Mouse (Mus musculus) limb, embryonic 13.5 days (tissue): ENCODE data around the gene Hp1bp3. TPM values are rescaled to one million over a fixed set of nuclear protein-coding genes. Genes with fewer than 3 reads are reported as not detected.

ENCODE experiments used
- ATAC-seq: fragments of 200-750 bp; cut with Nextera tagmentation; 2 replicates; pipeline ENCODE4 v1.8.0; 2017; ENCODE audit warnings: low read depth, moderate number of reproducible peaks, moderate TSS enrichment; ENCODE audit not compliant: low FRiP score
- H3K27ac ChIP-seq: fragments of 300-500 bp; sonication (generic); 2 replicates; pipeline ENCODE4 v1.5.1; 2015; ENCODE audit warnings: inconsistent platforms, mild to moderate bottlenecking, moderate library complexity
- H3K27me3 ChIP-seq: fragments of 300-500 bp; sonication (generic); 2 replicates; pipeline ENCODE4 v1.6.1; 2015; ENCODE audit warnings: mild to moderate bottlenecking, inconsistent platforms
- H3K36me3 ChIP-seq: fragments of 300-500 bp; sonication (generic); 2 replicates; pipeline ENCODE4 v1.6.1; 2015; ENCODE audit warnings: inconsistent platforms, mild to moderate bottlenecking, moderate library complexity
- H3K4me1 ChIP-seq: fragments of 300-500 bp; sonication (generic); 2 replicates; pipeline ENCODE4 v1.6.1; 2015; ENCODE audit warnings: inconsistent platforms
- H3K4me2 ChIP-seq: fragments of 300-500 bp; sonication (generic); replicated peaks from 2 replicates; pipeline ENCODE4 v1.6.1; 2015; ENCODE audit warnings: inconsistent platforms, mild to moderate bottlenecking, moderate library complexity
- H3K4me3 ChIP-seq: fragments of 300-500 bp; sonication (generic); 2 replicates; pipeline ENCODE4 v1.5.1; 2015; ENCODE audit warnings: moderate library complexity, mild to moderate bottlenecking, inconsistent platforms
- H3K9ac ChIP-seq: fragments of 300-500 bp; sonication (generic); 2 replicates; pipeline ENCODE4 v1.6.1; 2015; ENCODE audit warnings: mild to moderate bottlenecking, inconsistent platforms
- H3K9me3 ChIP-seq: fragments of 300-500 bp; sonication (generic); 2 replicates; pipeline ENCODE4 v1.6.1; 2016; ENCODE audit warnings: inconsistent platforms
- WGBS: fragments of 180-500 bp; shearing (Covaris S2); methylation state at CpG from one replicate; pipeline ENCODE4 v1.1.7; 2015; 5-methylcytosine and 5-hydroxymethylcytosine counted together
- polyA plus RNA-seq: library from polyadenylated mRNA; unstranded; fragments of >200 nt; fragmentation: Nextera tagmentation; extraction: Ambion mirVana; gene quantifications from 2 replicates; pipeline ENCODE4 v1.2.1, GENCODE M21; 2015

Gene Hp1bp3
- polyA plus RNA-seq, 1 experiment from 2014 or later: 202 TPM

- peaks cover 28% of the 10 kb centered on the region for H3K4me1 ChIP-seq
- H3K27ac ChIP-seq: no peak overlapping the region
- H3K4me3 ChIP-seq: no peak overlapping the region
- H3K9ac ChIP-seq: no peak overlapping the region
- H3K27me3 ChIP-seq: peaks cover 30% of the 10 kb centered on the region
- no peak overlapping the region for H3K4me2 ChIP-seq
- H3K9me3 ChIP-seq: no peaks in the 10 kb centered on the region
- WGBS: 73% methylated on average over 27 of the region's 27 CpGs
- ATAC-seq: no peak
- H3K36me3 ChIP-seq: peaks cover 60% of the 10 kb centered on the region
Observed at GRCm38 (mm10) chr4:138246756-138247665, 30.9 kb downstream of the Hp1bp3 start.

DNA sequence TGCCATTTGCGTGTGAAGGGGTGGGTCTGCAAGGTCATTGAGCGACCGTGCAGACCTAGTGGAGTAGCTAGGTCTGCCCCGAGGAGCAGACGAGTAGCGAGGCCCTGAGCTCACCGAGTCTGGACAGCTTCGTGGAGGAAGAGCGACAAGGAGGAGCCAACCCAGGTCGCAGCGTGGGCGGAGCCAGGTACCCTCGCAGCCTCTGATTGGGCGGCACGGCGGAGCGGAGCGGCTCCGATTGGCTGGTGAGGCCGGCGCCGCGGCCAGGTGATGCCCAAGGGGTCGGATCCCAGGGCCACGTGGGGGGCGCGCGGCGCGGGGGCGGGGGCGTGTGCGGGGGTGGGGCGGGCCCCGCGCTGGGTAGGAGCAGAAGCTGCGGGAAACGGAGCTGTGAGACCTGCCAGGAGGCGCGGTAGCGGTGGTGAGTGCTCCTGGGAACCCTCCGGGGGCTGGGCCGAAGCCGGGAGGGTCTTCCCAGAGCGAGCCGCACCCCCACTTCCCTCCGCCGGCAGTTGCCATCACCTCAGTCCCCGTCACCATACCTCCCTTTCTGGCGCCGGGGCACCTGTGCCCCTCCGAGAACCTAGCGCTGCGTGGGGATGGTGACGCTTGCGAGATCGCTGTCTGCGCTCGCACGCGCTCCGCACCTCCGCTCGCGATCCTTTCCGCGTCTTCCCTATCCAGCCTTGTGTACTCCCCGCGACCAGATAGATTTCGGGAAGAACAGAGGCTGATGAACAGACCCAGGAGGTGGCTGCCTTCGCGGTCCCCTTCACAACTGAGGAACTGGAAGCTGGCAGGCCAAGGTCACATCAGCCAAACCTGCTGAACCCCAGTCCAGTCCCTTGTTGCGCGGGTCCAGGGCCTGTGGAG is 34.2 kb downstream of the Hp1bp3 start, which contains the start of the genes Sh2d5 and Kif17:
Gene Sh2d5 (plus strand): TSS at position 316 of the 873 bp plus-strand sequence.
Gene Kif17 (plus strand): TSS at position 348 of the 873 bp plus-strand sequence.
- peak; percentile 76 for ATAC-seq
- H3K27ac ChIP-seq: no peak within 1 kb of the TSS
- peak within 1 kb of the TSS; percentile 100 for H3K4me2 ChIP-seq
- H3K4me3 ChIP-seq: peak within 1 kb of the TSS; percentile 58
- H3K36me3 ChIP-seq: peaks cover 27% of the 10 kb centered on the region
- H3K9ac ChIP-seq: peak within 1 kb of the TSS; percentile 65
- peaks cover 51% of the 10 kb centered on the region for H3K27me3 ChIP-seq
- H3K9me3 ChIP-seq: no peaks in the 10 kb centered on the region
- peaks cover 38% of the 10 kb centered on the region for H3K4me1 ChIP-seq
- WGBS: under 1% methylated on average over 58 of the region's 74 CpGs

GRCm38 (mm10) chr4:138251819-138252218 is 35.7 kb downstream of the Hp1bp3 start:
- Histone ChIP-seq H3K4me2 (peak overlapping the region; percentile 100), H3K27me3 (peaks cover 56% of the 10 kb centered on the region), H3K9ac (peak overlapping the region; percentile 4), H3K9me3 (no peaks in the 10 kb centered on the region), H3K4me1 (peaks cover 38% of the 10 kb centered on the region), H3K27ac (no peak overlapping the region), H3K4me3 (peak overlapping the region; percentile 19), H3K36me3 (peaks cover 12% of the 10 kb centered on the region)
- WGBS: 0% methylated on average over 14 of the region's 14 CpGs
- no peak for ATAC-seq

GRCm38 (mm10) chr4:138252231-138252630 is 36.1 kb downstream of the Hp1bp3 start:
- Histone ChIP-seq H3K4me1 (peaks cover 38% of the 10 kb centered on the region), H3K27ac (no peak overlapping the region), H3K27me3 (peaks cover 56% of the 10 kb centered on the region), H3K36me3 (peaks cover 8% of the 10 kb centered on the region), H3K4me3 (peak overlapping the region; percentile 19), H3K9me3 (no peaks in the 10 kb centered on the region), H3K4me2 (peak overlapping the region; percentile 100), H3K9ac (peak overlapping the region; percentile 4)
- WGBS: 5% methylated on average over 5 of the region's 5 CpGs
- no peak for ATAC-seq

DNA sequence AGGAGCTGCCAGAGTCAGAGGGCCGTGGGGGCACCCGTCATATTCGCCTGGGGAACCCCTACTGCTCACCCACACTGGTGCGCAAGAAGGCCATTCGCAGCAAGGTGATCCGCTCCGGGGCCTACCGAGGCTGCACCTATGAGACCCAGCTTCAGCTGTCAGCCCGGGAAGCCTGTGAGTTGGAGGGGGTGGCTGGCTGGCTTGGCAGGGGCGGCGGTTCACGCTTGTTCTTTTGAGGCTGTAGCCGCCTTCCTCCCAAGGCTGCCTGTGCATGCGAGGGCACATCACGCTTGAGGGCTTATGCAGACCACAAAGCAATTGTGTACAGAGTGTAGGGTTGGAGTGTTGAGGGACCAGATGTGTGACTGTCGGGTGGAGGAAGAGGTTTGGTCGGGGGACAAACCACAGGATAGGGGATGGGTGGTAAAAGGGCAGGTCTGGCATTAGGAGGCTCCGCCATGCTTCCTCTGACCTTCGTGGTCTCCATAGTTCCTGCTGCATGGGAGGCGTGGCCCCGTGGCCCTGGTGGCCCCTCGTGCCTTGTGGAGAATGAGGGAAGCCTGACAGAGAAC is 41.1 kb downstream of the Hp1bp3 start:
- Histone ChIP-seq H3K4me2 (no peak overlapping the region), H3K27ac (no peak overlapping the region), H3K9me3 (no peaks in the 10 kb centered on the region), H3K4me3 (no peak overlapping the region), H3K4me1 (peaks cover 8% of the 10 kb centered on the region), H3K27me3 (peaks cover 40% of the 10 kb centered on the region), H3K9ac (no peak overlapping the region), H3K36me3 (no peaks in the 10 kb centered on the region)
- WGBS: 82% methylated on average over 22 of the region's 22 CpGs
- no peak for ATAC-seq

GRCm38 (mm10) chr4:138258663-138259062 is 42.6 kb downstream of the Hp1bp3 start:
- H3K9me3 ChIP-seq: no peaks in the 10 kb centered on the region
- no peak overlapping the region for H3K9ac ChIP-seq
- no peak overlapping the region for H3K4me3 ChIP-seq
- H3K27me3 ChIP-seq: peaks cover 36% of the 10 kb centered on the region
- peaks cover 3% of the 10 kb centered on the region; the same call in 1 of the 2 replicates for H3K4me1 ChIP-seq
- no peak for ATAC-seq
- no peak overlapping the region for H3K4me2 ChIP-seq
- 79% methylated on average over 7 of the region's 7 CpGs for WGBS
- H3K27ac ChIP-seq: no peak overlapping the region
- no peaks in the 10 kb centered on the region for H3K36me3 ChIP-seq

DNA sequence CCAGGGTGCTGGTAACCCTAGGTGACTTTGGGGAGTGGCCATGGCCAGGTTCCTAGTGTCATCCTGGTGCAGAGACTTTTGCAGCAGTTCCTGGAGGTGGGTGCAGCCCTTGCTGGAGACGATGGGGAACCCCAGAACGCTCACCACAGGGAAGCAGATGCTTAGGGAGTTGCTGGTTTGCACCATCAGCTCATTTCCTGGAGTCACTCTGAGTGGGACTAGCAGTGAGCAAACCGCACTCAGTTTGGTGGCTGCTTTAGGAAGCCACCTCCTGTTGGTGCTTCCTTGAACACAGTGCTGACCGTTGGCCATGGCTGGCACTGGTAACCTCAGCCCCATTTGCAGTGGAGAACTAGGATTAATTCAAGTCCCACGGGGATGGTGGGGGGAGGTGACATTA is 43.4 kb downstream of the Hp1bp3 start:
- no peak for ATAC-seq
- Histone ChIP-seq H3K27ac (no peak overlapping the region), H3K4me3 (no peak overlapping the region), H3K9me3 (no peaks in the 10 kb centered on the region), H3K9ac (no peak overlapping the region), H3K27me3 (peaks cover 39% of the 10 kb centered on the region), H3K4me1 (peaks cover 3% of the 10 kb centered on the region; the same call in 1 of the 2 replicates), H3K4me2 (no peak overlapping the region), H3K36me3 (no peaks in the 10 kb centered on the region)
- WGBS: 79% methylated on average over 5 of the region's 5 CpGs

GRCm38 (mm10) chr4:138261843-138262681 is 46.0 kb downstream of the Hp1bp3 start:
- peak overlapping the region; percentile 66 for H3K4me3 ChIP-seq
- H3K36me3 ChIP-seq: no peaks in the 10 kb centered on the region
- H3K9me3 ChIP-seq: peaks cover 1% of the 10 kb centered on the region; the same call in 1 of the 2 replicates
- H3K4me1 ChIP-seq: peaks cover 3% of the 10 kb centered on the region; the same call in 1 of the 2 replicates
- H3K9ac ChIP-seq: peak overlapping the region; percentile 58
- H3K27me3 ChIP-seq: peaks cover 39% of the 10 kb centered on the region
- peak; percentile 91 for ATAC-seq
- WGBS: 1% methylated on average over 70 of the region's 78 CpGs
- H3K27ac ChIP-seq: no peak overlapping the region
- H3K4me2 ChIP-seq: peak overlapping the region; percentile 71

GRCm38 (mm10) chr4:138267869-138268268 is 51.8 kb downstream of the Hp1bp3 start:
- Histone ChIP-seq H3K4me2 (no peak overlapping the region), H3K4me3 (no peak overlapping the region), H3K9me3 (peaks cover 4% of the 10 kb centered on the region; the same call in 1 of the 2 replicates), H3K27ac (no peak overlapping the region), H3K4me1 (peaks cover 2% of the 10 kb centered on the region; the same call in 1 of the 2 replicates), H3K27me3 (peaks cover 21% of the 10 kb centered on the region), H3K36me3 (no peaks in the 10 kb centered on the region), H3K9ac (no peak overlapping the region)
- no peak for ATAC-seq
- WGBS: 85% methylated on average over 10 of the region's 10 CpGs

- no peak overlapping the region for H3K27ac ChIP-seq
- H3K9me3 ChIP-seq: peaks cover under 1% of the 10 kb centered on the region; the same call in 1 of the 2 replicates
- ATAC-seq: peak; percentile 44; the same call in 1 of the 2 replicates
- no peak overlapping the region for H3K4me2 ChIP-seq
- no peaks in the 10 kb centered on the region for H3K36me3 ChIP-seq
- 61% methylated on average over 14 of the region's 14 CpGs for WGBS
- no peak overlapping the region for H3K4me3 ChIP-seq
- H3K4me1 ChIP-seq: no peaks in the 10 kb centered on the region
- no peaks in the 10 kb centered on the region for H3K27me3 ChIP-seq
- H3K9ac ChIP-seq: no peak overlapping the region
Observed at GRCm38 (mm10) chr4:138272011-138272997, 56.2 kb downstream of the Hp1bp3 start.
